Mouse (Mus musculus): ENCODE measurements around the gene Gm973. TPM values are rescaled to one million over a fixed set of nuclear protein-coding genes. Genes with fewer than 3 reads are reported as not detected.

Gene Gm973
- polyA plus RNA-seq, 1 experiment from 2014 or later: 9.0 TPM

DNA sequence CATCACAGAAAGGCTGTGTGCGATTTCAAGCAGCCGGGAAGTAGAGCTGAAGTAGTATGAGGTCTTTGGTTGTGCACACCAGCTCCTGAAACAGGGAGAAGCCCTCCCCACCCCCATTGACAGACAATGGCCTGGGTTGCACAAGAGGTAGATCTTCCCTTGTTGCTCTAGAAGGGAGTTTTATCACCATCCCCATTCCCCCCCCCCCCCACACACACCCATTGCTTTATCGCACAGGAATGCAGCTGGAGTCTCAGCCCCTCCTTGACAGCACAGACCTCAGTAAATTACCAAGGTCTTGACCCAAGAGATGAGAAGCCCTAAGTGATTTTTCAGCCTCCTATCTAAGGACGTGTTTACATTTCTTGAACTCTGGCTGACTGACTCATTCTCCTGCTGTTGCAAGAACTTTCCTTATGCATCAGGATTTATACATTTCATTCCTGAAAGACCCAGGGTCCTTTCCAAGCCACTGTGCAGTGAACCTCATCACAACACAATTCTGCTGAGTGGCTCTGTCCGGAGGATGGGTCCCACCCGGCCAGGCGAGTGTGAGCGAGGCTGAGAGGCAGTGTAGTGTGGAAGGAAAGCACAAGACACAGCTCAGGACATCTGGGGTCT, 64.2 kb downstream of the Gm973 start:
- DNase-seq (ENCODE audit: low spot score): no peak
- no peaks in the 10 kb centered on the region for H3K36me3 ChIP-seq
- H3K27ac ChIP-seq: 0 out of 2 replicates have a peak overlapping the region, but pooled peaks have one; percentile 10
- 56% methylated on average over 8 of the region's 8 CpGs for WGBS
- no peak overlapping the region for H3K4me3 ChIP-seq
- H3K9me3 ChIP-seq: no peaks in the 10 kb centered on the region
- no peaks in the 10 kb centered on the region; the same call in 1 of the 2 replicates for H3K27me3 ChIP-seq (ENCODE audit: insufficient read depth, poor library complexity, severe bottlenecking)
- H3K4me1 ChIP-seq (replicated peaks): peaks cover 32% of the 10 kb centered on the region

DNA sequence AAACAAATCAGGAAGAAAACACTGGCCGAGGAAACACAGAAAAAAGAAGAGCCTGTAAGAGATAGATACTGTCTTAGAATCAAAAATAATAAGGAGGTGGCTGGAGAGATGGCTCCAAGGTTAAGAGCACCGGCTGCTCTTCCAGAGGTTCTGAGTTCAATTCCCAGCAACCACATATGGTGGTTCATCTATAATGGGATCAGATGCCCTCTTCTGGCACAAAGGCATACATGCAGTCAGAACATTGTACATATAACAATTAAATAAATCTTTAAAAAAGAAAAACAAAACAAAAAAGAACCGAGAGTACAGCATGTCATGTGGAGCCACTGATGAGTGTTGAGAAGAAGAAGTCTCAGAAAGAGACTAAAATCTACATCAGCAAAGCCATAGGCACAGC, 64.8 kb downstream of the Gm973 start:
- Histone ChIP-seq H3K4me3 (no peak overlapping the region), H3K36me3 (no peaks in the 10 kb centered on the region), H3K27ac (no peak overlapping the region), H3K4me1 (replicated peaks) (peaks cover 33% of the 10 kb centered on the region), H3K9me3 (no peaks in the 10 kb centered on the region), H3K27me3 (ENCODE audit: insufficient read depth, poor library complexity, severe bottlenecking) (peaks cover 3% of the 10 kb centered on the region)
- WGBS: 82% methylated on average over 3 of the region's 3 CpGs
- DNase-seq (ENCODE audit: low spot score): no peak

DNA sequence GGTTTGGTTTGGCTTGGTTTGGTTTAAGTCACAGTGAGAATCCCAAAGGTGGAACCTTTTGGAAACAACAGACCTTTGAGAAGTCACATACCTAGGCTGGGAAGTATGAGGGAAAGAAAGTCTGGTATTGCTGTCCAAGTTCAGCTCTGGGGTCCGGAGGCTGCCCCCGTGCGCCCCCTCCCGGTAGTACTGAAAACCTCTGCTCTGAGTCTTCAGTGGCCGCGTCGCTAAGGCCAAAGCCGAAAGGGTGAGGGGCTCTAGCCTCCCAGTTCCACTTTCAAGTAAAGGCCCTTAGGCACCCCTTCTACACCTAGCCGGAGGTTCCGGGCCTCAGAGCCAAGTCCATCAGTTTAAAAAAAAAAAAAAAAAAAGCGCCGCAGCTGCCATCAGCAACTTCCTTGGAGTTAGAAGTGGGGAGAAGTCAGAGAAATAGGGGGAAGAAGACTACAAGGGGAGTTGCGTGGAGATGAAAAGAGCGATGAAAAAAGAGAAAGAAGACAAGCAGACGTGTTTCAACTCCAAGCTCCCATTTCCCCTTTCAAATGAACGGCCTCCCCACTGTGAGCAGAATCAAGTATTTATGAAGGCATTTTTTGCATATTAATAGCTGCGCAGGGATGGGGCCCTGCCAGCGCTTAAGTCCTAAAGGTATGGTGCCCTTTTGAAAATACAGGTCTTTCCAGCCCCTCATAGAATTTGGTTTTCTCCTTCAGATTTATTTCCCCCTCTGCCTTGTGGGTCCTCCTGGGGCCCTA, 68.8 kb downstream of the Gm973 start:
- Histone ChIP-seq H3K27me3 (ENCODE audit: insufficient read depth, poor library complexity, severe bottlenecking) (peaks cover 7% of the 10 kb centered on the region), H3K27ac (no peak overlapping the region), H3K36me3 (no peaks in the 10 kb centered on the region), H3K4me1 (replicated peaks) (peaks cover 26% of the 10 kb centered on the region), H3K4me3 (peak overlapping the region; percentile 21; the same call in 1 of the 2 replicates), H3K9me3 (no peaks in the 10 kb centered on the region)
- 8% methylated on average over 18 of the region's 18 CpGs for WGBS
- DNase-seq (ENCODE audit: low spot score): peak; percentile 81

- H3K36me3 ChIP-seq: no peaks in the 10 kb centered on the region
- H3K4me3 ChIP-seq: no peak overlapping the region
- H3K27me3 ChIP-seq (ENCODE audit: insufficient read depth, poor library complexity, severe bottlenecking): peaks cover 46% of the 10 kb centered on the region
Observed at GRCm38 (mm10) chr1:59589271-59589670, 73.2 kb downstream of the Gm973 start.

DNA sequence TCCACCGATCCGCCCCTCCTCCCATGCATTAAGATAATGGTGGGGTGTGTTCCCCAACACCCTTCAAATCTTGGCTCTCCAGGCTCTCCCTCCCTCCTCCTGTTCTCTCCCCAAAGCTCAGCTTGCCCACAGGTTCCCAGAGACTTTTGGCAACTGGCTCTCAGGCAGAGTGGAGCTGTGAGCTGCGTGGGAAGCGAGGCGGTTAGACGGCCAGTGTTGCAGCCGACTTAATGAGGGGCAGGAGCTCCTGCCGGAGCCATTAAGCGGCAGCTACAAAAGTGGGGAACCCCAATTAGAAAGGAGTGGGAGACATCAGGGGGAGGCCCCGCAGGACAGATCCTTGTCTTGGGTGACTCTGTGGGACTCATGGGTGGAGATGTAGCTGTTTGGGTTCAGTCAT, 76.3 kb downstream of the Gm973 start:
- H3K4me3 ChIP-seq: peak overlapping the region; percentile 29
- no peak for DNase-seq (ENCODE audit: low spot score)
- H3K9me3 ChIP-seq: no peaks in the 10 kb centered on the region
- peaks cover 24% of the 10 kb centered on the region for H3K4me1 ChIP-seq (replicated peaks)
- peaks cover 48% of the 10 kb centered on the region for H3K27me3 ChIP-seq (ENCODE audit: insufficient read depth, poor library complexity, severe bottlenecking)
- H3K36me3 ChIP-seq: no peaks in the 10 kb centered on the region
- H3K27ac ChIP-seq: 0 out of 2 replicates have a peak overlapping the region, but pooled peaks have one; percentile 60
- 7% methylated on average over 10 of the region's 10 CpGs for WGBS

More at GRCm38 (mm10) chr1:59589271-59589670, 73.2 kb downstream of the Gm973 start:
- Histone ChIP-seq H3K27ac (no peak overlapping the region), H3K4me1 (replicated peaks) (peaks cover 34% of the 10 kb centered on the region), H3K9me3 (no peaks in the 10 kb centered on the region)
- DNase-seq (ENCODE audit: low spot score): no peak
- WGBS: 79% methylated on average over 1 of the region's 1 CpGs

DNA sequence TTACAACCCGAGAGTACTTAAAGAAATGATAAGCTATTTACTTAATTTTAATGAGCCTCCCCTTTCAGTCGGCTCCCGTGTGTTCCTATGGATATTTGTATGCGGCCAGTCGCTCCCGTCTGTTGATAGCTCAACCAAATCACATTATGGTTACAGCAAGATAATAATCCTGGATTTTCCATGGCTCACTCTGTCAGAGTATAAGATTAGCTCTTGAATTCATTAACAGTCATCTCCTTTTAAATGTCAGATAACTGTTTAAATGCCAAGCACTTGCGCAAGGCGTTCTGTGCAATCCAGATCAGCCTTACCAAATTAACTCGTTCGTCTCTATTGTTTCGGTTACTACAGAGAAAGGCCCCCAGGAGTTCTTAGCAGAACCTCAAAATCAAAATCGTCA, 76.8 kb downstream of the Gm973 start:
- H3K27ac ChIP-seq: no peak overlapping the region
- peak overlapping the region; percentile 29 for H3K4me3 ChIP-seq
- no peaks in the 10 kb centered on the region for H3K36me3 ChIP-seq
- peaks cover 24% of the 10 kb centered on the region for H3K4me1 ChIP-seq (replicated peaks)
- peaks cover 53% of the 10 kb centered on the region for H3K27me3 ChIP-seq (ENCODE audit: insufficient read depth, poor library complexity, severe bottlenecking)
- no peaks in the 10 kb centered on the region for H3K9me3 ChIP-seq
- 28% methylated on average over 12 of the region's 12 CpGs for whole genome bisulfite sequencing
- no peak for DNase-seq (ENCODE audit: low spot score)

GRCm38 (mm10) chr1:59593622-59594035, 77.6 kb downstream of the Gm973 start:
- Histone ChIP-seq H3K4me3 (no peak overlapping the region), H3K27me3 (ENCODE audit: insufficient read depth, poor library complexity, severe bottlenecking) (peaks cover 53% of the 10 kb centered on the region), H3K4me1 (replicated peaks) (peaks cover 24% of the 10 kb centered on the region), H3K27ac (no peak overlapping the region), H3K36me3 (no peaks in the 10 kb centered on the region), H3K9me3 (no peaks in the 10 kb centered on the region)
- 81% methylated on average over 2 of the region's 2 CpGs for WGBS
- no peak for DNase-seq (ENCODE audit: low spot score)

DNA sequence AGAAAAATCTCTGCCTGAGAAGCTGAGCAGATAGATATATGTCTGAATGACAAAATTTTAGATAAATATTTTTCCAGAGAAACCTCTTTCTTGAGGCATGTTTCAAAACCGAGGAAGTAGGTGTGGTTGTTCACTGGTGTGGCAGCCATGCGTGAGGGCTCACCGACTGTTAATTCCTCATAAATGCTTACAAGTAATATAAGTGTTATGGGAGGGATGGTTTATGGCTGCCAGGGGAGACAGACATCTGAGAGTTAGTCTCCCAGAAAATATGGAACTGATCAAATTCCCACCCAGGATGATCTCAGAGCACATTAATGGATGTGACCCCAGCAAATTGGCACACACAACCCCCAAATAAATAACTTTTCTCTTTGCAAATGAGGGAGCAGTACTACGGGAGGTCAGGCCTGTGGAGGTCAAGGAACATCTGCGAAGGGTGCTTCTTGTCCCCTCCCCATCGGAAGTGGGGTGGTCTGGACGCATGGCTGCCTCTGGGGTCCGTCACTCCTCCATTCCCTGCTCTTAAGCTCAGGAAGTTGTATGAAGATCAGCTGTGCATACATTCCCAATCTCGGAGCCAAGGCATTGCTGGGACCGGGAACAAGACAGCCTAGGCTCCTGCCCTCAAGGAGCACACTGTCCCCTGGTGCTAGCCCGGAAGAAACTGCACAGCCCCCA, 78.7 kb downstream of the Gm973 start:
- H3K4me1 ChIP-seq (replicated peaks): peaks cover 24% of the 10 kb centered on the region
- H3K27me3 ChIP-seq (ENCODE audit: insufficient read depth, poor library complexity, severe bottlenecking): peaks cover 53% of the 10 kb centered on the region
- DNase-seq (ENCODE audit: low spot score): no peak
- H3K9me3 ChIP-seq: no peaks in the 10 kb centered on the region
- no peaks in the 10 kb centered on the region for H3K36me3 ChIP-seq
- no peak overlapping the region for H3K27ac ChIP-seq
- no peak overlapping the region for H3K4me3 ChIP-seq
- 85% methylated on average over 11 of the region's 11 CpGs for WGBS

- 74% methylated on average over 9 of the region's 9 CpGs for WGBS
- Histone ChIP-seq H3K27me3 (ENCODE audit: insufficient read depth, poor library complexity, severe bottlenecking) (peaks cover 48% of the 10 kb centered on the region), H3K36me3 (no peaks in the 10 kb centered on the region), H3K4me3 (no peak overlapping the region), H3K27ac (no peak overlapping the region), H3K9me3 (no peaks in the 10 kb centered on the region), H3K4me1 (replicated peaks) (peaks cover 24% of the 10 kb centered on the region)
- DNase-seq (ENCODE audit: low spot score): no peak
Observed at GRCm38 (mm10) chr1:59595609-59596008, 79.5 kb downstream of the Gm973 start.

DNA sequence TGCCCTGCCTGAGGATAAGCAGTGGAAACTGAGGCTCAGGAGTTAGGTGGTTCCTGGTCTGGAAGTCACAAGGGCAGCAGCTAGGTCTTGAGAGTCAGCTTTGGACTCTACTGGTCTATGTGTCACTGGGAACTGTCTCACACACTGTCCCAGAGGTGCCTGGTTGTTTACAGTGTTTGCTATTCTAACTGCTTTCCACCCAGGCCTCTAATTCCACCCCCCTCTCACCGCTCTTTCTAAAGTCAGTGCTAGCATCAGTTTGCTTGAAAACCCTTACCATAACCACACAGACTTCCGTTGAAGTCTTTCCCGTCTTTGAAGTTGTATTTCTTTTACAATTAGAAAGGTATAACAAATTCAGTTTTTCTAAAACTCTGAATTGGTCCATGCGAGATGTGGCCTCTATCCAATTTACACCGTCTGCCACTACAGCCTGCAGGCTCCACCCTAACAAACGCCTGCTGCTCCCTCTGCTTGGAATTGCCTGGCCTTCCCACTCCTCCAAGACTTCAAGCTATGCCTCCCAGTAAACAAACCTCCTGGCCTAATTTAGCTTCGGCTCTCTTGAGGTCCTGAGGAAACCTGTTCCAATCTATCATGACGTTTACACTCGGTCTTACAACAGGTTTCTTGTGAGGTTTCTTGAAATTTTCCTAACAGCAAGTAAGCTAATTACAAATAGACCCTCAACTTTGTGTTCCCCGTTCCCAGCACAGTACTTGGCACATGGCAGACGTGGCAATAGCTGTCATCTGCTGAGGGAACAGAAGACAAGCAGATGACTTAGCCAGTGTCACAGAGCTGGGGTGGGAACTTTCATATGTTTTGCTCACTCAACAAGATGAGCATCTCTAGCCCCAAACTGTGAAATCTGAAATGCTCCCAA, 86.7 kb downstream of the Gm973 start:
- Histone ChIP-seq H3K4me3 (no peak overlapping the region), H3K36me3 (no peaks in the 10 kb centered on the region), H3K27ac (no peak overlapping the region), H3K27me3 (ENCODE audit: insufficient read depth, poor library complexity, severe bottlenecking) (peaks cover 11% of the 10 kb centered on the region; the same call in 1 of the 2 replicates), H3K4me1 (replicated peaks) (peaks cover 16% of the 10 kb centered on the region), H3K9me3 (no peaks in the 10 kb centered on the region)
- 63% methylated on average over 11 of the region's 11 CpGs for WGBS
- DNase-seq (ENCODE audit: low spot score): no peak

DNA sequence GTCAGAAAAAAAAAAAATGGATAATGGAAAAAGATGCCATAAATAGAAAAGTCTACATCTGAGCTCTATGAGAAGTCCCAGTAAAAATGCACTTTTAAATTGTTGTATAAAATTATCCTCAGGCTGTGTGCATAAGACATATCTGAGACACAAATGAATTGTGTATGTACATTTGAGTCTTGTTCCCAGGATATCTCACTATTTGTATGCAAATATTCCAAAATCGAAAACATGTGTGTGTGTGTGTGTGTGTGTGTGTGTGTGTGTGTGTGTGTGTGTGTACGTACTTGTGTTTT, 87.3 kb downstream of the Gm973 start:
- DNase-seq (ENCODE audit: low spot score): no peak
- Histone ChIP-seq H3K36me3 (no peaks in the 10 kb centered on the region), H3K27ac (no peak overlapping the region), H3K9me3 (no peaks in the 10 kb centered on the region), H3K4me1 (replicated peaks) (peaks cover 16% of the 10 kb centered on the region), H3K27me3 (ENCODE audit: insufficient read depth, poor library complexity, severe bottlenecking) (peaks cover 10% of the 10 kb centered on the region; the same call in 1 of the 2 replicates), H3K4me3 (no peak overlapping the region)
- WGBS: 90% methylated on average over 2 of the region's 2 CpGs

GRCm38 (mm10) chr1:59603893-59604292, 87.8 kb downstream of the Gm973 start:
- peak overlapping the region; percentile 62 for H3K27ac ChIP-seq
- WGBS: 14% methylated on average over 11 of the region's 11 CpGs
- H3K36me3 ChIP-seq: no peaks in the 10 kb centered on the region
- H3K4me3 ChIP-seq: peak overlapping the region; percentile 18; the same call in 1 of the 2 replicates
- no peaks in the 10 kb centered on the region for H3K9me3 ChIP-seq
- H3K27me3 ChIP-seq (ENCODE audit: insufficient read depth, poor library complexity, severe bottlenecking): peaks cover 10% of the 10 kb centered on the region; the same call in 1 of the 2 replicates
- DNase-seq (ENCODE audit: low spot score): peak; percentile 61
- H3K4me1 ChIP-seq (replicated peaks): peaks cover 16% of the 10 kb centered on the region
